Mouse (Mus musculus) testis, adult 2 months (tissue): ENCODE results near the gene Pex7.

ENCODE experiments used
- CTCF ChIP-seq: fragments of 200-500 bp; IDR thresholded peaks from 2 replicates; pipeline ENCODE4 v1.5.1; 2012; ENCODE audit warnings: low read depth, mild to moderate bottlenecking, inconsistent platforms, low read length, moderate library complexity; ENCODE audit not compliant: control insufficient read depth, insufficient read depth, insufficient replicate concordance
- POLR2A ChIP-seq: fragments of 200-500 bp; IDR thresholded peaks from 2 replicates; pipeline ENCODE4 v1.6.1; 2012; ENCODE audit warnings: low read depth, mild to moderate bottlenecking, inconsistent platforms, low read length, moderate library complexity; ENCODE audit not compliant: control insufficient read depth

DNA sequence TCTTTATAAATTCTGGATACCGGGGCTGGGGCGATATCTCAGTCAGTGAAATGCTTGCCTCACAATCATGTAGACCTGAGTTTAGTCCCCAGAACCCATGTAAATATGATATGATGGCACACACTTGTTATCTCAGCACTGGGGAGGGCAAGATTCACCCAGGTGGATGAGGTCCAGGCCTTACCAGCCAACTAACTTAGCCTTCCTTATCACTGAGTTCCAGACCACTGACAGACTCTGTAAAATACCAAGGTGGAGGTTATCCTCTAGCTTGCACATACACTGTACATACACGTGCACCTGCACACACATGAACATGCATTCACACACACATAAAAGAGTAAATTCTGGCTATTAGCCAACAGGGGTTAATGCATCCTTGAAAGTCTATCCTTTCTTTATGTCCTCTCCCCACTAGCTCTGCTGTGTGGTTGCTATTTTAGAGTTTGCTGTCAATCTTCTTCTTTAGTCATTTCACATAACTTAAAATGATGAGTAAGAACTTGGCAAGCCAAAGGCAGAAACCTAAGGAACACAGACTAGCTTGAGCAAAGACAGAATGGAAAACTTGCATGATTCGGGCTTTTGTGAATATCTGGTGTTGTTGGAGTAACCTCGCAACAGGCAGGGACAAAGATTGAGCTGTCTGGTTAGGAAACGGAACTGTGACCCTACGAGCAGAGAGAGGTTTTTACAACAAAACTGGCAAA, 51.7 kb downstream of the Pex7 start:
- no peak for TF ChIP-seq CTCF
- TF ChIP-seq POLR2A: no peak
